Mouse (Mus musculus): ENCODE measurements around the gene Hes7.

Hes7 gene

GRCm38 (mm10) chr11:69101604-69102402, 18.4 kb upstream of the Hes7 start:
- DNase-seq = no peak

GRCm38 (mm10) chr11:69102403-69102725, 17.8 kb upstream of the Hes7 start:
- DNase-seq = no peak

DNA sequence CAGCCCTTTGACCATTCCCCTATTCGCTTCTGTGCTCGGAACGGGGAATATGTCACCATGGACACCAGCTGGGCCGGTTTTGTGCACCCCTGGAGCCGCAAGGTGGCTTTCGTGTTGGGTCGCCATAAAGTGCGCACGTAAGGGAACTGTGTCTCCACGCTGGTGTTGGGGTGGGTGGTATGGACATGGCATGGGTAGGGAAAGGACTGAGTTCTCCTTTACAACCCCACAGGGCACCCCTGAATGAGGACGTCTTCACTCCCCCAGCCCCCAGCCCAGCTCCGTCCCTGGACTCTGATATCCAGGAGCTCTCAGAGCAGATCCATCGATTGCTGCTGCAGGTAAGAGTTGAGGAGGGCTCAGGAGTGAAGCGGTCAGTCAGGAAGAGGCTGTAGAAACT, 17.1 kb upstream of the Hes7 start:
- no peak for DNase-seq

- DNase-seq = no peak
Observed at GRCm38 (mm10) chr11:69103531-69104435, 16.4 kb upstream of the Hes7 start.

- no peak for DNase-seq
Observed at GRCm38 (mm10) chr11:69104487-69104886, 15.7 kb upstream of the Hes7 start.

- no peak for DNase-seq
Observed at GRCm38 (mm10) chr11:69105227-69105626, 15.0 kb upstream of the Hes7 start.

DNA sequence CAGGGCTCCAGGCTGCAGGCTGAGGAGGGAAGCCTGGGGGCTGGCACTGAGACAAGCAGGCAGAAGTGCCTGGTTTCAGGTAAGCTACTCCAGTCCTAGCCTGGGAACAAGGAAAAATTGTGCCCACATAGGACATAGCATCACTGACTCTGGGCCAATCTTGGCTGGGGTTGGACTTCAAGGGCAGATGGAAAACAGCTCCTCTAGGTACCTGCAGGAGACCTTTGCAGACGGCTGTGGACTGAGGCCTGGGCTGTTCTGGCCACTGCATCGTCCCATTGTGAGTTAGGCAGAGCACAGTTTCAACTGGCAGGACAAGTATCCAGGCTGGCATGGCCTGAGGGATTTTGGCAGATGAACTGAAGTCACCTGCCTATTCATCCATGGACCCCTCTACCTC, 14.4 kb upstream of the Hes7 start:
- DNase-seq = no peak

GRCm38 (mm10) chr11:69106299-69106698, 13.9 kb upstream of the Hes7 start:
- no peak for DNase-seq

- no peak for DNase-seq
Observed at GRCm38 (mm10) chr11:69106842-69107241, 13.4 kb upstream of the Hes7 start.

DNA sequence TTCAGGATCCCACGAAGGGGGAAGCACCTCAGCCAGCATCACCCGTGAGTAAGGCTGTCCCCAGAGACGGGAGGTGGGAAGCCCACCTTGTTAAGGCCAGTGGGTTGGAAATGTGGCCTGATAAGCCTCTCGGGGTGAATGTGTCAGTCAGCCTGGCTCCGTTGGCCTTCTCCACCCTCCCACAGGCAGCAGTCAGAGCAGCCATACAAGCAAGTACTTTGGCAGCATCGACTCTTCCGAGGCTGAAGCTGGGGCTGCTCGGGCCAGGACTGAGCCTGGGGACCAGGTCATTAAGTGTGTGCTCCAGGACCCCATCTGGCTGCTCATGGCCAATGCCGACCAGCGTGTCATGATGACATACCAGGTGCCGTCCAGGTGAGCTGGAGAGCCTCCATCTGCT, 12.5 kb upstream of the Hes7 start:
- DNase-seq = no peak

DNA sequence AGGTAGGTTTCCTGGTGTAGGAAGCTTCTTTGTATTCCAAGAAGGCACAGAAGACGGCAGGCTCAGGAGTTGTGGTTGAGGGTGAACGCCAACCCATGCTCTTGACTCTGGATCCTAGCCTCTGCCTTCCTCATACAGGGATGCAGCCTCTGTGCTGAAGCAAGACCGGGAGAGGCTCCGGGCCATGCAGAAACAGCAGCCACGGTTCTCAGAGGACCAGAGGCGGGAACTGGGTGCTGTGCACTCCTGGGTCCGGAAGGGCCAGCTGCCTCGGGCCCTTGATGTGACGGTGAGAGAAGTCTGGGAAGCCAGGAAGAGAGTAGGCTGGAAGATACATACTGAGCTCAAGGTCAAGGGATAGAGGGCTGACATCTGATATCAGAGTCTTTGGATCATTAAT, 12.0 kb upstream of the Hes7 start:
- DNase-seq = no peak

GRCm38 (mm10) chr11:69109032-69109900, 10.9 kb upstream of the Hes7 start:
- DNase-seq = no peak

DNA sequence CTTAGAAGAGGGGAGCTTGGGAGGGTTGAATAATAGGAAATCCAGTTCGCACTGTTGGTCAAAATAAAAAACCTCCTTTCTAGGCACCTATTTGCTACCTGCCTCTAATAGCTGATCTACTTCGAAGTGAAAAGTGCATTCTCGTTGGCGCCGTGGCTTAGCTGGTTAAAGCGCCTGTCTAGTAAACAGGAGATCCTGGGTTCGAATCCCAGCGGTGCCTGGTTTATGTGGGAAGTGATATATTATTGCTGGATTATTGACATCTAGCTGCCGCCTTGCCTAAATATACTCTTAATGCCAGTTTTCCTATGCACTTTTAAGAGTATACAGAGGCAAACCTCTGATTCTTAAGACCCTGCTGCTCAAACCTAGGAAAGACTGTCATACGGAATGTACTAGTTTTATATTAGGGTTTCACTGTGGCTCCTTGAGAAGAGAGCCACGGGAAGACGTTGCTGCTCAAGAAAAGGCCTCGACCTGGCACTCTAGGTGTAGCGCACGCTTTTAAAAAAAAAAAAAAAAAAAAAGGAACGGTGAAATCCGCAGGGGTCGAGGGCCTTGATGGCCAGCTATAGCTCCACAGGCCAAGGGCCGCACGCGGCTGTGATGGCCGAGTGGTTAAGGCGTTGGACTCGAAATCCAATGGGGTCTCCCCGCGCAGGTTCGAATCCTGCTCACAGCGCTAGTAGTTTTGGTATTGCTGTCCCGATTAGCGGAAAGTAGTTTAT, 9.7 kb upstream of the Hes7 start:
- peak; percentile 84 to 94 for DNase-seq

- no peak for DNase-seq
Observed at GRCm38 (mm10) chr11:69111051-69111810, 9.0 kb upstream of the Hes7 start.

DNA sequence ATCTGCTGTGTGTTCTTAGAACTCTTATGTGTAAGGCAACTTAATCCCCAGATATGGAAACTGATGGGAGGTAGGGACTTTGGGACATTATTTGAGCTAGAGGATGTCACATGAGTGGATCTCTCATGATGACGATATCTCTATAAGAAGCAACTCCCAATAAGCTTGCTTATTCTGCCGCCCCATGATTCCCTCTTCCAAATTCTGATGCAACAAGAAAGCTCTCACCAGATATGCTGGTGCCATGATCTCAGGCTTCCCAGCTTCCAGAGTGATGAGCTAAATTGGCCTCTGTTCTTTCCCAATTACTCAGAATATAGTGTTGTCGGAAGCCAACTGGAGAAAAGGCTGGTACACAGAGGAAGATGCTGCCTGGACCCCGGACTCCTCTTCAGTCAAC, 8.3 kb upstream of the Hes7 start:
- DNase-seq = no peak

DNA sequence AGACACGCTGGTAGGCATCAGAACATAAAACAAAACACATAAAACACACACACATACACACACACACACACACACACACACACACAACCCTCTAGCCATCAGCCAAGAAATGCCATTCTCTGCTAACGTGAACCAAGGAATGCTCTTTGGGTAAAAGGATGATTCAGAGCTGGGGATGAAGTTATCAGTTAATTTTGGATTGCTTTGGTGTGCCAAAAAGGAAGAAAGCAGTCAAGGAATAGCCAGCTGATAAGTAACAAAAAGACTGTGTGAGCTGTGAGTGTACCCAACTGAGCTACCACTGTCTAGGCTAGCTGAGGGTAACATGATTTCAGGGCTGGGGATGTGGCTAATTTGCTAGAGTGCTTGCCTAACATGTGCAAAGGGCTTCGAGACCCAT, 6.2 kb upstream of the Hes7 start:
- no peak for DNase-seq

- no peak for DNase-seq
Observed at GRCm38 (mm10) chr11:69114621-69115020, 5.6 kb upstream of the Hes7 start.

- no peak for DNase-seq
Observed at GRCm38 (mm10) chr11:69116843-69117242, 3.4 kb upstream of the Hes7 start.

DNA sequence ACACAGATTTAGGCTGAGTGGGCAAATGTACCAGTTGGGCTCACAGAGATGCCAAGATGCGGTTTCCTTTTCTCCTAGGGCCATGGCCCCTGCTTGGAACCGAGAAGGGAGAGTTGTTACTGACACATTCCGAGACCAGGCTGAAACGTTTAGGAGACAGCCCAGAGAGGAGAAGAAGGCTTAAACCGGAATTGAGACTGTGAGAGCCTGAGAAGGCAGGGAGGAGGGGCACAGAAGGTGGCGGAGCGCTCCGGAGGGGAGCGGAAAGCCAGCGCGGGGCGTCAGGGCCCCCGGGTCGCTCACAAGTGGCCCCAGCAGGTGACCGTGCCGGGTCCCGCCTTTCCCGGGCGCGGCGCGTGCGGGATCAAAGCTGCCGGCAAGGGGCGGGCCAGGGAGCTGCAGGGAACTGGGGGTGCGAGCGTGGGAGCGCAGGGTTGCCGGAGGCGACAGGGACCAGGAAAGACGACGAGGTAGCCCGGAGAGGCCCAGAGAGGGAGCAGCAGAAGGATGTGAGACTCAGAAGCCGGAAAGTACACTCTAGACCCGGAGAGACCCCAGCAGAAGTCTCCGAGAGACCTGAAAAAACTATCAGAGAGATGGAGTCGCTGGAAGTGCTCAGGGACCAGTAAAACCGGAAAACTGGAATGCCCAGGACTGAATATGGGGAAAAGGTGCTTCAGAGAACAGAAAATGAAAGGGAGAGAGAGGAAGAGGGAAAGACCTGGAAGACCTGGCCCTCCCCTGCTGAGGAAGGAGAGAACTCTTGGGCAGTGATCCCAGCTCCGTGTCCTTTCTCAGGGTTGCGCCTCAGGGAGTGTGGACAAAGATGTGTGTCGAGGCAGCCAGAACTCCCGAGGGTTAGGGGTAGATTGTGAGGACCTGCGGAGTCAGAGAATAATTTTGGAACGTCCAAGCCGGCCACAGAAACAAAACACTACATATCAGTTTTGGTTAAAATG, 2.2 kb upstream of the Hes7 start:
- peak in 1 of 2 experiments; percentile 58 for DNase-seq

- DNase-seq = peak; percentile 88 to 91
Observed at GRCm38 (mm10) chr11:69118765-69119164, 1.4 kb upstream of the Hes7 start.
